Mouse (Mus musculus): ENCODE measurements around the gene Grb2. TPM values are rescaled to one million over a fixed set of nuclear protein-coding genes. Genes with fewer than 3 reads are reported as not detected.
A peak's percentile ranks its signal among the peaks of the same experiment; 100 is the strongest.

Grb2 gene
- polyA plus RNA-seq, 1 experiment from 2014 or later: 124 TPM

DNA sequence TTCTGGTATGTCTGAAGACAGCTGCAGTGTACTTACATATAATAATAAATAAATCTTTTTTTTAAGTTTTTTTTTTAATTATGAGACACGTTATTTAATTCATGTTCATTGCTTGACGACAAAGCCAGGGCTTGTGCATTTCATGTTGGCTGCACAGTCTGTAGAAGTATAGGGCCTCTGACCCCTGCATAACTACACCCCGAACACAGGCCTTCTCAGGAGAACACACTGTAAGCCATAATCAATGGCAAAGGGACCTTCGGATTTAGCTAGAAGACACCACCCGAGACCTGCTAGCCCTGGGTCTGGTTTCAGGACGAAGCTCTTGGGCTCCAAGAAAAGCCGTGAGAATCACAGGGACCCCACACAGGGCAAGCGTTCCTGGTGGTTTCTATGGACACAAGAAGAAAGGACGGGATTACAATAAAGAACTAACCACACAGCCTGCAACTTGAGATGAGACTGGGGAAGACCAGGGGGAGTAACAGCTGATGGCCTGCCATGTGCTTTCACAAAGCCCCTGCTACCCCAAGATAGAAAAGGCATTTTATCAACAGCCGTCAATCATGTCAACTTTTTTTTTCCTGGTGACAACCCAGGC lies 29.3 kb upstream of the Grb2 start:
- Histone ChIP-seq H3K4me3 (replicated peaks) (no peak overlapping the region), H3K27me3 (no peaks in the 10 kb centered on the region)
- 36% methylated on average over 10 of the region's 10 CpGs for WGBS

DNA sequence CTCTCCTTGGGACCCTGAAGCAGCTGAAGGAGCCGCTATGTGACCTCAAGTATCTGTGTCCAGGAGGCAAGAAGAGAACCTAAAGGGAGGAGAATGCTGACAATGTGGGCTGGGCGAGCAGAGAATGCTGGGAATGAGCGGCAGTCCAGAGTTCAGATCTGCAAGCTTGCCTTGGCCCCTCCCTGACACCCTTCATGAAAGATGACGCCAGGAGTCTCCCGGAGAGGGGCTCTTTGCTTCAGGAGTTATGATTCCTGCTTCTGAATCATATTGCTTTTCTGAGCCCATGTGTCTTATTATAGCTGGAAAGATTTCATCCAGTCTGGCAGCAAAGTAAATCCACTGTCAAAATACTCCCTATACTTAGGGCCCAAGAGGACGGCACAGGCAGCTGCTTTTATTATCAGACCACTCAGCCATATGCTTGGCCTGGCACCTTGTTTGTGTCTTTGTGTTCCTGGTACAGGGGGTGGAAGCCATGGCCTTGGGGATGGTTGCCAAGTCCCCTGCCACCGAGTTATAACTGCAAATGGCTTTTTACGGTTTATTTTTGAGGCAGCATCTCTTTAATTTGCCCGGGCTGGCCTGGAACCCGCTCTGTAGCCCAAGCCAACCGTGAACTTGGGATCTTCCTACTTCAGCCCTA lies 25.8 kb upstream of the Grb2 start:
- H3K9me3 ChIP-seq: no peaks in the 10 kb centered on the region
- no peak overlapping the region for H3K27ac ChIP-seq
- ATAC-seq (ENCODE audit: low FRiP score): no peak
- H3K36me3 ChIP-seq (replicated peaks): no peaks in the 10 kb centered on the region
- no peak overlapping the region for H3K9ac ChIP-seq
- H3K4me2 ChIP-seq: no peak overlapping the region
- no peak overlapping the region for H3K4me3 ChIP-seq (replicated peaks)
- H3K4me1 ChIP-seq: peaks cover 18% of the 10 kb centered on the region
- WGBS: 69% methylated on average over 11 of the region's 11 CpGs
- H3K27me3 ChIP-seq: no peaks in the 10 kb centered on the region

More for the DNA sequence above, 29.3 kb upstream of the Grb2 start:
- Histone ChIP-seq H3K27ac (no peak overlapping the region), H3K9me3 (no peaks in the 10 kb centered on the region), H3K4me1 (peaks cover 18% of the 10 kb centered on the region), H3K36me3 (replicated peaks) (no peaks in the 10 kb centered on the region), H3K4me2 (no peak overlapping the region), H3K9ac (no peak overlapping the region)
- ATAC-seq (ENCODE audit: low FRiP score): no peak

DNA sequence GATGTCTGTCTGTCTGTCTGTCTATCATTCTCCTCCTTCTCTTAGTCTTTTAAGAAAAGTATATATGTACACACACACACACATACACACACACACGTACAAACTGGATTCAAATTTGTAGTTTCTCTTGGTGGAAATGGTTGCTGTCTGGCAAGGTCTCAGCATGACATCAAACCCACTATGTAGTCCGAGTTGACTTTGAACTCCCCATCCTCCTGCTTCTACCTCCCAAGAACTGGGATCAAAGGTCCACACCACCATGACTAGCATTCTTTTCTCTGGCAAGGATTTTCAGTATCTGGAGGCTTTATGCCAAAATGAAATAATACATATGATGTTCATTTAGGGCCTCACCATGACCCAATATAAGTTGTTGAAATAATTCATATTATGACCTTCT lies 14.8 kb upstream of the Grb2 start:
- 75% methylated on average over 2 of the region's 2 CpGs for WGBS
- H3K4me2 ChIP-seq: no peak overlapping the region

DNA sequence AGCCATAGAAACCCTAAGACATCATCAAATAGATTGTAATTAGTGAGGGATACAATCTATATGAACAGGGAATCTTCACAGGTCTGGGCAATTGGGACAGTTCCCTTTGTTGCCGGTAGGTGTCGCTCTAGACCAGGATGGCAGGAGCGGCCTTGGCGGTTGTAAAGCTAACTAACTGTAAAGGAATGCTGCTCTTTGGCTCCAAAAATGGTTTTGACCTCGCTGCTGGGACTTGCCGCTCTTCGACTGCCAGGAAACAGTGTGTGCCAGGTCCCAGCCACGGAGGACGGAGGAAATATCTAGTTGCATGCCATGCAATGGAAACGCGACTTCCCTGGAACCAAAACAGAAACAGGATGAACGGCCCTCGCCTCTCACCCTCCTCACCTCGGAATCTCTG lies 14.2 kb upstream of the Grb2 start:
- H3K4me2 ChIP-seq: peak overlapping the region; percentile 29; the same call in 1 of the 2 replicates
- H3K4me3 ChIP-seq (replicated peaks): no peak overlapping the region
- no peaks in the 10 kb centered on the region for H3K9me3 ChIP-seq
- H3K27me3 ChIP-seq: no peaks in the 10 kb centered on the region
- no peak for ATAC-seq (ENCODE audit: low FRiP score)
- 18% methylated on average over 14 of the region's 14 CpGs for WGBS
- H3K4me1 ChIP-seq: peaks cover 4% of the 10 kb centered on the region
- H3K9ac ChIP-seq: no peak overlapping the region
- no peaks in the 10 kb centered on the region for H3K36me3 ChIP-seq (replicated peaks)
- H3K27ac ChIP-seq: no peak overlapping the region

More for the DNA sequence above, 14.8 kb upstream of the Grb2 start:
- Histone ChIP-seq H3K27ac (no peak overlapping the region), H3K9ac (no peak overlapping the region), H3K27me3 (no peaks in the 10 kb centered on the region), H3K4me3 (replicated peaks) (no peak overlapping the region), H3K4me1 (peaks cover 4% of the 10 kb centered on the region), H3K9me3 (no peaks in the 10 kb centered on the region), H3K36me3 (replicated peaks) (no peaks in the 10 kb centered on the region)
- no peak for ATAC-seq (ENCODE audit: low FRiP score)

DNA sequence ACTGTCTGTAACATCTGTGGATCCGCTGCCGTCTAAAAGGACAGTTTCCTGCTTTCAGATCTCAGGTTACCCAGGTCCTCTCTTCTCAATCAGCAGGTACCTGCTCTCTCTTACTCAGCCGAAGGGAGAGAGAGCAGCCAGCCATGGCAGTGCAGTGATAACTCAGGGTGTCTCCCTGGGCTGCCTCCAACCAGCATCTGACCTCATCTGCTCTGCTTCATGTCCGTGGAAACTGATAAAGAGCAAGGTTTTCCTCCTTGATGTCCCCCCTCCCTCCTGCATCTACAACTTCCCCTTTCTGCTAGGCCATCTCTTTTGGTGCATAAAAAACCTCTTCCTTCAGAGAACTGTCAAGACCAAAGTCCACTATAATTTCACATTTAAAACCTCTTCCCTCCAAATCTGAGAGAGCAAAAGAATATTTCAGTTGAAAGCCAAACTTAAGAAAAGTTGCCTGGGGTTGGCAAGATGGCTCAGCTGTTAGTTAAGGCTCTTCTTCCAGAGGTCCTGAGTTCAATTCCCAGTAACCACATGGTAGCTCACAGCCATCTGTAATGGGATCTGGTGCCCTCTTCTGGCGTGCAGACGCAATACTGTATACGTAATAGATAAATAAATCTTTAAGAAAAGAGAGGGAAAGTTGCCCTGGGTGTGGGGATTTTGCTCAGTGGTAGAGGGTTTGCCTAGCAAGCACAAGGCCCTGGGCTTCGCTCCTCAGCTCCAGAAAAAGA lies 9.4 kb upstream of the Grb2 start:
- Histone ChIP-seq H3K36me3 (replicated peaks) (no peaks in the 10 kb centered on the region), H3K4me3 (replicated peaks) (no peak overlapping the region), H3K27ac (no peak overlapping the region), H3K9ac (no peak overlapping the region), H3K9me3 (no peaks in the 10 kb centered on the region), H3K27me3 (no peaks in the 10 kb centered on the region), H3K4me1 (peaks cover 4% of the 10 kb centered on the region), H3K4me2 (no peak overlapping the region)
- no peak for ATAC-seq (ENCODE audit: low FRiP score)
- WGBS: 56% methylated on average over 8 of the region's 8 CpGs

DNA sequence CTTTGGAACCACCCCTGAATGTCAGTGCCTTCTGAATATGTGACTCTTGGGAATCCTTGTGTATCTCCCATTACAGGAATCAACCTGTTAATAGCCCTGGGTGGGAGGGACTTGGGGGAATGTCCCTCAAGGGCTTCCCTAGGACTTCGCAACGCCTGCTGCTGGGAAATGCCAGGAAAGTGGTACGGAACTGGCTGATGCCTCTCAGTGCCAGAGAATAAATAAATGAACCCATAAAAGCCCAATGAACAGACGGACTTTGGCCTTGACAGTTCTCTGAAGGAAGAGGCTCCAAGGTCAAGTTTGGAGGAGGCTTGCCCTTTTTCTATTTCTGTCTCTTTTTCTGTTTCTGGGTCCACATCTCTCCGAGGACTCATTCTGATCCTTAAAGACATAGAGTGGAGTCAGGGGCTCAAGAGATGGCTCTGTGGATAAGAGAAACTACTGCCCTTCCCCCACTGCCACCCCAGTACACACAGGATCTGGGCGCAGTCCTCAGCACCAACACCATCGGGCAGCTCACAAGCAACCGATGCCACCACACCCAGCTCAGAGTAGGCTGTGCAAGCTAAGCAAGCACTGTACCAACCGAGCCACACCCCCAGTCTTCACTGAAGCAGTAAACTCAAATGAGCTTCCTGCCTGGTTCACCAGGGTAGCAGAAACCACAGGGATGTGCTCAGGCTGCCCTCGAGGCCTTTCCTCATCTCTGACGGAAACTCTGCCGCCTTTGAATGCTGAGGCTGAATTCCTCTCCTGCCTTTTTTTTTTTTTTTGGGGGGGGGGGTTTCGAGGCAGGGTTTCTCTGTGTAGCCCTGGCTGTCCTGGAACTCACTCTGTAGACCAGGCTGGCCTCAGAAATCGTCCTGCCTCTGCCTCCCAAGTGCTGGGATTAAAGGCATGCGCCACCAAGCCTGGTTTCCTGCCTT lies 8.3 kb upstream of the Grb2 start:
- no peak for ATAC-seq (ENCODE audit: low FRiP score)
- H3K4me3 ChIP-seq (replicated peaks): no peak overlapping the region
- H3K27me3 ChIP-seq: no peaks in the 10 kb centered on the region
- no peak overlapping the region for H3K9ac ChIP-seq
- 72% methylated on average over 15 of the region's 15 CpGs for WGBS
- peaks cover 2% of the 10 kb centered on the region; the same call in 1 of the 2 replicates for H3K4me1 ChIP-seq
- no peaks in the 10 kb centered on the region for H3K36me3 ChIP-seq (replicated peaks)
- no peaks in the 10 kb centered on the region for H3K9me3 ChIP-seq
- H3K4me2 ChIP-seq: no peak overlapping the region
- no peak overlapping the region for H3K27ac ChIP-seq

DNA sequence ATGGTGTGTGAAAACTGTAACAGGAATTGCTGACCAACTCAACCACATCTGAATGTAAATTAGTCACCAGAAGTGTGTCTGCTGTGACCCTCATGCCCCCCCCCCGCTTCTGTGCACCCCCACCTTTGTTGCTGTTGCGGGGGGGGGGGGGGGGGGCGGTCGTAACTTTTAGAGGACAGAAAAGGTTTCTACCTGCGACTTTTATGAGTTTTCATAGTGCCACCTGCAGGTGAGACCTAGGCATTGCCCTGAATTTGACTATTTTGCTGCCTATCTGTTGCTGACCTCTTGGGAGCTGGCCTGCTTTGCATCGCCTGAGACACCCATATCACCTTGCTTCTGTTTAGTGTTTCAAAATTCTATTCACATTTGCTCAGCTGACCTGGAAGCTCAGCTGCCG lies 6.1 kb upstream of the Grb2 start:
- 11% methylated on average over 6 of the region's 7 CpGs for WGBS
- no peaks in the 10 kb centered on the region for H3K27me3 ChIP-seq

DNA sequence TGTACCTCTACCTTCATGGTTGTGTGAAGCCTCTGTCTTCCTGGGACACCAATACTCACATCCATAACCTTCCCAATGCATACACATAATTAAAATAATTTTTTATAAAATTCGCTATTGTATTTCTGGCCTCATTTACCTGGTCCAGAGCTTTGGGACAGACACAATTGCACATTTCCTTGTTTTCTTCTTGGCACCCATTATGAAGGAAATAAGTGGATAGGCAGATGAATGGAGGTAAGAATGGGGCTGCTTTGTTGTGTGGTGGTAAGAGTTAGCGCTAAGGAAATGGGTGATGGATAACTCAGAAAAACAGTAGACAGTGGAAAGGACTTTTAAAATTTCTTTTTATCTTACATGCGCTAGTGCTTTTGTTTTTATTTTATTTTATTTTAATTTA lies 5.0 kb upstream of the Grb2 start:
- ATAC-seq (ENCODE audit: low FRiP score): no peak
- 94% methylated on average over 3 of the region's 3 CpGs for WGBS
- no peak overlapping the region for H3K4me2 ChIP-seq
- no peak overlapping the region for H3K9ac ChIP-seq
- no peak overlapping the region for H3K4me3 ChIP-seq (replicated peaks)
- no peaks in the 10 kb centered on the region for H3K36me3 ChIP-seq (replicated peaks)
- H3K9me3 ChIP-seq: no peaks in the 10 kb centered on the region
- H3K4me1 ChIP-seq: peaks cover 11% of the 10 kb centered on the region
- no peaks in the 10 kb centered on the region for H3K27me3 ChIP-seq
- no peak overlapping the region for H3K27ac ChIP-seq

More for the DNA sequence above, 6.1 kb upstream of the Grb2 start:
- Histone ChIP-seq H3K9ac (no peak overlapping the region), H3K36me3 (replicated peaks) (no peaks in the 10 kb centered on the region), H3K9me3 (no peaks in the 10 kb centered on the region), H3K4me2 (no peak overlapping the region), H3K27ac (no peak overlapping the region), H3K4me1 (peaks cover 7% of the 10 kb centered on the region), H3K4me3 (replicated peaks) (no peak overlapping the region)
- no peak for ATAC-seq (ENCODE audit: low FRiP score)

DNA sequence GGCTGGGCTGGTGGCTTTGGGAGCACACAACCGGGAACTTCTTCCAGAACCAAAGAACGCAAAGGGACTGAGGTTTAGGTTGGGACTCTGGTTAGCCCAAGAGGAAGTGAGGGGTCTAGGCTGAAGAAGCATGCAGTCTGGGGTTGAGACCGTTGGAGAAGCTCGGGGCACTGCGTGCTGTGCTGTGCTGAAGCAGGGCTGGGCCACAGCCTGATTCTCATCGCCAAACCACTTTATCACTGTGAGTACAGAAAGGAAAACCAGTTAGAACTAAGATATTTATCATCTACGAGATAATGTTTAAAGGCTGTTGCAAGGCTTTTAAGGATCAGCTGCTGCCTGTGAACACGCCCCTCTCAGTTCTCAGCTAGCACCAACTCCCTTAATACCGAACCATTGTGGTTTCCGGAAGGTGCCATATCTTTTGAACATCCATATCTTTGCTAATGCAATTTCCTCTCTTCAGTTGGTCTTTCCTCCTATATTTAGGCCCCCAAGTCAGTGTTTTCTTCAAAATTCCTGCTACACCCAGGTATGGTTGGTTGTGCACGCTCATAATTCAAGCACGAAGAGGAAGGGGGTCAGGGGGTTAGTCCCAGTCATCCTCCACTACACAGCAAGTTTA lies 4.4 kb upstream of the Grb2 start:
- no peak overlapping the region for H3K4me2 ChIP-seq
- no peaks in the 10 kb centered on the region for H3K27me3 ChIP-seq
- no peaks in the 10 kb centered on the region for H3K36me3 ChIP-seq (replicated peaks)
- no peaks in the 10 kb centered on the region for H3K9me3 ChIP-seq
- H3K4me1 ChIP-seq: peaks cover 11% of the 10 kb centered on the region
- ATAC-seq (ENCODE audit: low FRiP score): no peak
- no peak overlapping the region for H3K27ac ChIP-seq
- no peak overlapping the region for H3K4me3 ChIP-seq (replicated peaks)
- 88% methylated on average over 12 of the region's 12 CpGs for WGBS
- no peak overlapping the region for H3K9ac ChIP-seq

DNA sequence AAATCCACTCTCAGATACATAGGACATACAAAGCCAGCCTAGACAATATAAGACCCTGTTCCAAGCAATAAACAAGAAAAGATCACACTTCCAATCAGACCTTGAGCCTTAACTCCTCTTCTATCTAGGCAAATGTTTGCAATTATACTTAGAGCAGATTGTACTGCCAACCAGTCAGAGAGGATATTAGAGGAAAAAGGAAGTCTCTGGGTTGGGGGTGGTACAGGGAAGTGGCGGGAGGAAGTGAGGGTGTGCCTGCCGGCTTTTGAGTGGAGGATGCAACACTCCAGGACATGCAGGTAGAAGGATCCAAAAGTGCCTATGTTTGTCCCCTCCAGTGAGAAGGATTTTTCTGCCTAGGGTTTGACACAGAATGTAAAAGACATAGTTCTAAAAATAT lies 3.9 kb upstream of the Grb2 start:
- no peaks in the 10 kb centered on the region for H3K9me3 ChIP-seq
- peaks cover 15% of the 10 kb centered on the region for H3K4me1 ChIP-seq
- no peak for ATAC-seq (ENCODE audit: low FRiP score)
- H3K9ac ChIP-seq: no peak overlapping the region
- H3K27me3 ChIP-seq: no peaks in the 10 kb centered on the region
- H3K4me2 ChIP-seq: no peak overlapping the region
- H3K4me3 ChIP-seq (replicated peaks): no peak overlapping the region
- 67% methylated on average over 2 of the region's 2 CpGs for WGBS
- no peaks in the 10 kb centered on the region for H3K36me3 ChIP-seq (replicated peaks)
- no peak overlapping the region for H3K27ac ChIP-seq

DNA sequence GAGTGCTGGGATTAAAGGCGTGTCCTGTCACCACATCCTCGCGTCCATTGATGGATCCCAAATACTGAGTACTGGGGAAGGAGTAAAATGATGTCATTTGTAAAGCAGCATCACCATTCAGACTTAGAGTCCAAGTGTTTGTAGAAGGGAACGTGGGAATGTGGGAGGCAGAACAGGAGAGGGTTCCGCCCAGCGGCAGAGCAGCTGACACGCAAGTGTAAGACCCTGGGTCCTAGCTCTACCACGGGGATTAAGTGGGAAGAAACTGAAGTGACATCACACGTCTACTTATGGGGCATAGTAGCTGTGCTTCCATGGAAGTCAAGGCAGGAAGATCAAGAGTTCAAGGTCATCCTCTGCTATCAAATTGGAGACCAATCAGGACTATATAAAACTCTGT lies 2.7 kb upstream of the Grb2 start:
- no peak overlapping the region for H3K4me3 ChIP-seq (replicated peaks)
- ATAC-seq (ENCODE audit: low FRiP score): no peak
- 87% methylated on average over 9 of the region's 9 CpGs for WGBS

More for the DNA sequence above, 2.7 kb upstream of the Grb2 start:
- H3K9ac ChIP-seq: no peak overlapping the region
- H3K27me3 ChIP-seq: no peaks in the 10 kb centered on the region
- peaks cover 26% of the 10 kb centered on the region for H3K4me1 ChIP-seq
- H3K27ac ChIP-seq: no peak overlapping the region
- no peaks in the 10 kb centered on the region for H3K36me3 ChIP-seq (replicated peaks)
- H3K4me2 ChIP-seq: no peak overlapping the region
- no peaks in the 10 kb centered on the region for H3K9me3 ChIP-seq

Data from forebrain, embryonic 12.5 days (tissue).